Mouse (Mus musculus) bone marrow, adult 2 months (tissue): ENCODE data around the gene Methig1.

Experiments used
- CTCF ChIP-seq: fragments of 200-500 bp; IDR thresholded peaks from 2 replicates; pipeline ENCODE4 v1.5.1; 2011; ENCODE audit warnings: low read length, control low read depth; ENCODE audit not compliant: control insufficient read depth, insufficient read depth
- POLR2A ChIP-seq: fragments of 200-500 bp; IDR thresholded peaks from 2 replicates; pipeline ENCODE4 v1.6.1; 2011; ENCODE audit warnings: low read depth, mild to moderate bottlenecking, control low read depth, low read length, borderline replicate concordance; ENCODE audit not compliant: control insufficient read depth

GRCm38 (mm10) chr15:100419901-100420745, 67.2 kb downstream of the Methig1 start:
- TF ChIP-seq CTCF, result no peak
- no peak for TF ChIP-seq POLR2A
